Mouse (Mus musculus) CD4-positive, CD25-positive, alpha-beta regulatory T cell, adult 4 months (primary cell): ENCODE data around the gene Fam227a. TPM values are rescaled to one million over a fixed set of nuclear protein-coding genes. Genes with fewer than 3 reads are reported as not detected.

ENCODE experiments used
- ATAC-seq: one replicate; pipeline ENCODE4 v1.8.0; 2017
- polyA plus RNA-seq, 2 experiments: library from polyadenylated mRNA; unstranded; fragments of 100-300 nt; shearing (Covaris generic); gene quantifications; one replicate each; pipeline ENCODE4 v1.2.1; 2017

The Fam227a gene
- polyA plus RNA-seq: under 1 TPM; 0.15 to 0.50 TPM

DNA sequence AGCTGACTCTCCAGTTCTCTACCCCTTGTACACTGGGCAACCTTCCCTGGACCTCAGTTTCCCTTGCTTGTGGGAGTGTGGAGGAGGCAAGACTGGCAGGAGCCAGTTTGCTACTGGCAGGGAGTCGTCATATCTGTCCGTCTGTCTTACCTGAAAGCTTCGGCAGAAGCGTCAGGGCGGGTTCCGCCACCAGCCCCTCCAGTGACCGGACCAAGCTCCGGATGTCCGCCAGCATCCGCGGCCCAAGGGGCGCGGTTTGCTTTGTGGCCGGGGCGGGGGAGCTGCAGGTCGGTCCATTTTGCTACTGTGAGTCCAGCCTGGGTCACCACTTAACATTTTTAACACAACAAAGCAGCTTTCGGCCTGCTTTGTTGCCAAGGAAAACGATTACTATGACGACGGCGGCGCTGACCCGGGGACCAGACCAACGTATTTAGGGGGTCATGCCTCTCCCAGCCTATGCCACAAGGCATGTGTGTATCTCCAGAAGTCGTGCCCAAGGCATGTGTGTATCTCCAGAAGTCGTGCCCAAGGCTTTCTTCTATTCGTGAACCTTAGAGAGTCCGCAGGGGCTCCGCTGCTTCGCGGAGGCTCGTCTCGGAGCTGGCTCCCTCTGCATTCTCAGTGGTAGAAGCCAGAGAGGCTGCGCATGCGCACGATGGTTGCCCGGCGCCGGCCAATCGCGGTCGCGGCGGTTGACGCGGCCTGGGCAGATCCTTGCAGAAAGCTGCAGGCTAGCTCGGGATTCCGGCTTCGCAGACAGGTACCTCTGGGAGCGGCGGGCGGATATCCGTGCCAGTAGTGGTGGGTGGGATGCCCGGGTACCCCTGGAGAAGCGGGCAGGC lies at the start of gene Fam227a, which contains the start of gene Cby1:
Fam227a (minus strand) TSS at position 426 of the 845 bp plus-strand sequence.
Cby1 (plus strand) TSS at position 669 of the 845 bp plus-strand sequence.
- ATAC-seq: peak; percentile 89

DNA sequence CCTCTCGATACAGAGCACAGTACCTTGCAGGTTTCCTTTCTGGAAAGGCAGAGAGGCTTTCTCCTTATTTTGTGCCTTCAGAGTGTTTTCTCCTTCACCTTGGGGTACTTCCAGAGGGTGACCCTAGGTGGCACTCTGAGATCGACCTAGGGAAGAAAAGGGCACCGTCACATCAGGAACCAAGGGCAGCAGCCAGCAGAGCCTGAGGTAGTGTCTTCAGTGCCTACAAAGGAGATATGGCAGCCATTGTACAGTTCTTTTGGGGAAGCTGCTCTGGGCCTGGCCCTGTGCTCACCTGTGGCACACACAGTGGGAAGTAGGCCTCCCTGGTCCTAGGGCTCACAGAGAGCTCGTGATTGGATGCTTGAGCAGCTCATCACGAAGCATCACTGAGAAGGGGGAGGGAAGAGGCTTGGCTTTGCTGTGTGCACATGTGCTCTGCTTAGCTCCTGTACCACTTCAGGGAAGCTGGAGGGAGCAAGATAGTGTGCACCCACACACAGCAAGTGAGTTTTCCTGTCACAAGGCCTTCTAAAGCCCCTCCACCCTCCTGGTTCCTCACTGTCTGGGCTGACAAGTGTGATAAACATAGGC lies 49.6 kb upstream of the Fam227a start:
- no peak for ATAC-seq

DNA sequence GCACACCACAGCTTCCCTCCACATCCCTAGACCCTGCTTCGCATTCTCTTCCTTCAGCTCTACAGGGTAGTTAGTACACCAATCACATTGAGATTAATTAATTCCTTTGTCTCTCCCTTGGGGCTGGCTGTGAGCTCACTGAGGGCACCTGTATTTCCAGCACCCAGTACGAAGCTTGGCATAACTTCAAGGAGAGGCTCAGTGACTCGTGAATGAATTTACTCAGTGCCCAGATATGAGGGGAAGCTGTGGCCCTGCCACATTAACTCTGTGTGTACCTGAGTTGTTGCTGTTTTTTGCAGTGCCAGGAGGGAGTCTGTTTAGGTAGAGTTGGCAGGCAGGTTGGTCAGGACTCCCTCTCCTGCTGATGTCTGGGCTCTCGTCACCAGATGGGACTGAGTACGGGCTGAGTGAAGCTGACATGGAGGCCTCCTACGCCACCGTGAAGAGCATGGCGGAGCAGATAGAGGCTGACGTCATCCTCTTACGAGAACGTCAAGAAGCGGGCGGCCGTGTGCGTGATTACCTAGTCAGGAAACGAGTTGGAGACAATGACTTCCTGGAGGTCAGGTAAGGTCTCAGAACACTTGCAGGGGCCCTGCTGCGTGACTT lies 48.0 kb upstream of the Fam227a start:
- no peak for ATAC-seq

DNA sequence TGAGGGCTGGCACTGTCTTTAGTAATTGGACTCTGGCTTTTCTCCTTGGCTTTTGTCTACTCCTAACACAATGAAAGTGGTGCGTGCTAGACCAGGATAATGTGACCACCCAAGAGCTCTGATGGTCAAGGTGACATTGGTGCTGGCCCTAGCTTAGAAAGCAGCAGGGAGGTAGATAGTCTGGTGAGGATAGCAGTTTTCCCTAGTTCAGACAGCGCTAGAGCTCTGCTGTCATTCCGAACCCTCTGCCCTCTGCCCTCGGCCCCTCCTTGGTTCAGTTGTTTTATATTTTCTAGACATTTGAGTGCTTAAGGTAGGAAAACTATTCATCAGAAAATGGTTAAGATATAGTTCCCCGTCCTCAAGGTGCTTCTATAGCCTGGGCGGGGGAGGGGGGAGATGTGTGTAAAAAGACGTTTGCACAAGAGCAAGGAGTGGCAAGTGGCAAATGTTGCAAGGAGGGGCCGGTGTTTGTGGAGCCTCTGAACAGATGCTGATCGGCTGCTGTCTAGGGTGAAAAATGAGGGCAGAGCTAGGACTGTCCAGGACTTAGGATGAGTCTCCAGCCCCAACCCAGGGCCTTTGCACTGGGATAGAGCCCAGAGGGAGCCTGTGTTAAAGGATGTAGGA lies 38.9 kb upstream of the Fam227a start:
- ATAC-seq: no peak

DNA sequence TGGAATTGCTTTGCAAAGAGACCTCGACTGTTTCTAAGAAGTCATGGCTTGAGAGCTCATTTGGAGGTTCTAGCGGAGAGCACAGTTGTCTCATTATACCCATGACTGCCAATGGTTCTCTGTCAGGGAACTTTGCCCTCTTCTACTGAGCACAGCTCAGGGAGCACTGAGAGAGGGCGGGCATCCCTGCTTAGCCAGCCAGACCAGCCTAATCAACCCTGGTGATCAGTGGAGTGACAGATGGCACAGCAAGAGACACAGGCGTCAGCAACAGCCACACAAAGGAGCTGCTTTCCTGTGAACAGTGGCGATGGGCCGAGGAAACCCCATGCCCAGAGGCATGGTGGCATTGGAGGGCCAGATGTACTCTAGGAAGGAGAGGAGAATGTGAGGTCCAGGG lies 38.3 kb upstream of the Fam227a start:
- no peak for ATAC-seq

DNA sequence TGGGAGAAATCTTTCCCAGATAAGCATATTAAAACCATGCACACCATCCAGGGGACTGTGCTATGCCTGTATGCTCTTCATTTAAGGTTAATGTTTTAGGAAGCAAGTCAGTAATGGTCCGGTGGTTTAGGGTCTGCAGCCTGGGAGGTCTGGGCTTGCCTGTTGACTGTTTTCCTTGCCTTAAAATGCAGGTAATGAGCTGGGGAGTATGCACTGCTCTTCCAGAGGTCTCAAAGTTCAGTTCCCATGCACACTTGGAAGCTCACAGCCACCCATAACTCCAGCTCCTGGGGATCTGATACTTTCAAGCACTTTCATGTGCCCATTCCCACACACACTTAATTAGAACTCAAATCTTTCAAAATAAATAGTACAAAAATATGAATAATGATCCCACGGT lies 37.8 kb upstream of the Fam227a start:
- no peak for ATAC-seq

DNA sequence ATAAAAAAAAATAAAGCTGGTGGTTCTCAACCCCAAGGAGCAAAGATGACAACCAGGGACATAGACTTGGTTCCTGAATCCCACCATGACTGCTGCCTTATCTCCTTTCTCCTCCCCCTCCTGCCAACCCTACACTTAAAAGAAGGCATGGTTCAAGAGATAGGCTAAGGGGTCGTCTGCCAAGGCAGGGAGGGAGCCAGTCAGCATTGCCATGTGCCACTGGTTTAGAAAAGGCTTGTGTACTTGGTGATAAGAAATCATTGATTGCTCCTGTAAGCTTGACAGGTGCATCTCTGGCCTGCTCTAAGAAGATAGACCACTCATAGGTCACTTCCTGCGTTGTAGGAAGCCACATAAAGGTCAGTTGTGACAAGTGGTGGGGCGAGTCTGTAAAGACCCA lies 36.8 kb upstream of the Fam227a start:
- ATAC-seq: no peak

DNA sequence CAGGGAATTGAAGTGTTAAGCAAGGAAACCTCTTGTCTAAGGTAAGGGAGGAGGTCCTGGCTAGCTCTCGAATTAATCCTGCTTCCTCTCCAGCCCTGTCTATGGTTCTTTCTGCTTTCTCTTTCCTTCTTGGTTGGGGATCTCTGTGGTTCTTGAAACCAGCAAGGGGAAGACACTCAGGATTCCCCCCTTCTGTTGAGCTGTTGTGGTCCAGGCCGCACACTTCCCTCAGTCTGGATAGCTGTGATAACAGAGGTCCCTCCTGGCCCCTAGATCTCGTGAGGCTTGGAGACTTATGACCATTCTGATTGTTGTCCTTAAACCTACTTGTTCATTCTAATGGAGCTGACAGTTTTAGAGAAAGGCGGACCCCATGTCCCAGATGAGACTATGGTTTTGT lies 35.8 kb upstream of the Fam227a start:
- no peak for ATAC-seq

DNA sequence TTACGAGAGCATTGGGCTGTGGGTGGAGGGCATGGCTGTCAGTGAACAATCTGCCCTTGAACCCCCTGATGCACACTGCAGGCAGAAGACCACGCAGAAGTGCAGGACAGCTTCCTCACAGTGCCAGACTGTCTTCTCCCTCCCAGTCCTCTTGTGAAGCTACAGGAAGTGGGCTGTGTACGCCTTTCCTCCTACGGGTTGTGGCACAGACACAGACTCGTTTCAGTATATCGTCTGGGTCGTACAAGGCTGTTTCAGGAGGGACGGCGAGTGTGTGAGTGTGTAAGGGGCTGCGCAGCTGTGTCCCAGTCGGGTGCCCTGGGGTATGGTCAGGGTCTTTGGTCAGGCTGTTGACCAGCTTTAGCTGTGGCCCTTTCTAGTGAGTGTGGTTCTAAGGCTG lies 35.0 kb upstream of the Fam227a start:
- peak; percentile 25 for ATAC-seq

DNA sequence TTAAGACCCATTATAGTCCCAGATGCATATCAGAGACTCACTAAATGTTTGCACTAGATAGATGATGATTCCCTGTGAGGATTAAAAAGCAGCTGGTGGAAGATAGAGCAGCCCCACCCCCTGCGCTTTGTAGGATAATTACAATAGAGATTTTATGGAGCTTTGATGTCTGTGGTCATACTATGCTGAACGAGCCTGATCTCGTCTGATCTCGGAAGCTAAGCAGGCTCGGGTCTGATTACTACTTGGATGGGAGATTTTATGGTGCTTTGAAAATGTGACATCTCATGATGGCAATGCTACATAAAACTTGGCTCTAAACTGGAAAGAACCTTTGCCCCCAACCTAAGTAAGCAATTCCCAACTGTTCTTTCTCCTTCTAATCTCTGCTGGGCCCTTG lies 33.6 kb upstream of the Fam227a start:
- ATAC-seq: no peak

DNA sequence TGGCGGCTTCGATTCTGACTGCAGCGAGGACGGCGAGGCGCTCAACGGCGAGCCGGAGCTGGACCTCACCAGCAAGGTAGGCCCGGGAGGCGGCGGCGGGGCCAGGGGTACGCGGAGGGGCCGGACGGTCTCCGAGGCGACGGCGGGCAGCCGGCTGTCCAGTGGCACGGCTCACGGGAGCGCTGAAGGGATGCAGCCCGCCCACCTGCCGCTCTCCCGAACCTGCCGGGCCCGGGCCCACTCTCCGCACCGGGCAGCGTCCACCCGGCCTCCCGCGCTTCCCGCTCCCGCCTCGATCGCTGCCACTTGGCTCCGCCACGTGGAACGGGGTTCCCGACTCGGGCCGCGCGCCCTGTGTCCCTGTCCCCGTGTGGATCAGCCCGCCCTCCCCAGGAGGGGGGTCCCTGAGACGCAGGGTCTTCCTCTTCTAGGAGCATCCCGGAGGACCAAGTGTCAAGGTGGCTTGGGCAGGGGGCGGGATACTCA lies 32.3 kb upstream of the Fam227a start:
- no peak for ATAC-seq

DNA sequence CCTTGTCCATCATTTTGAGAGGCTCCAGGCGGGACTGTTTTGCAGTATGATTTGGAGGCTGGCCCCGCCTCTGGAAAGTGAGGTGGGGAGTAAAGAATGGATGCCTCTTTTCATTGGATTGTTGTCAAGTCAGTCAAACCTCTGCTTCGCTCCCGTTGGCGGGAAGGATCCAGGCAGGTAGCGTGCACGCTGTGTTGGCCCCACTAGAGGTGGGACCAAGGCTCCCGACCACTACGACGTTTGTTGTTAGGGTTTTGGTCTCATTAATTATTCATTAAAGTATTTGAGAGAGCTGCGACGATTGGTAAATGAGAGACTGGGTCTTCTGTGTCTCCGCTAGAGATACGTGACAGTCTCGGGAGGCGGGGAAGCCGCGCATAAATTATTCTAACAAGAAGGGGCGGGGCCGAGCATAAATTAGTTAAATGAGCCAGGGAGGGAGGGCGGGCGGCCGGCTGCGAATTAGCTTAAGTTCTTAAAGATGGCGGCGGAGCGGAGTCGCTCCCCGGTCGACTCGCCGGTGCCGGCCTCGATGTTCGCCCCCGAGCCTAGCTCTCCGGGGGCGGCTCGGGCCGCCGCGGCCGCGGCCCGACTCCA lies 31.8 kb upstream of the Fam227a start, which contains the start of gene Gtpbp1:
Gtpbp1 (plus strand) TSS at position 420 of the 597 bp plus-strand sequence.
- ATAC-seq: peak; percentile 81

DNA sequence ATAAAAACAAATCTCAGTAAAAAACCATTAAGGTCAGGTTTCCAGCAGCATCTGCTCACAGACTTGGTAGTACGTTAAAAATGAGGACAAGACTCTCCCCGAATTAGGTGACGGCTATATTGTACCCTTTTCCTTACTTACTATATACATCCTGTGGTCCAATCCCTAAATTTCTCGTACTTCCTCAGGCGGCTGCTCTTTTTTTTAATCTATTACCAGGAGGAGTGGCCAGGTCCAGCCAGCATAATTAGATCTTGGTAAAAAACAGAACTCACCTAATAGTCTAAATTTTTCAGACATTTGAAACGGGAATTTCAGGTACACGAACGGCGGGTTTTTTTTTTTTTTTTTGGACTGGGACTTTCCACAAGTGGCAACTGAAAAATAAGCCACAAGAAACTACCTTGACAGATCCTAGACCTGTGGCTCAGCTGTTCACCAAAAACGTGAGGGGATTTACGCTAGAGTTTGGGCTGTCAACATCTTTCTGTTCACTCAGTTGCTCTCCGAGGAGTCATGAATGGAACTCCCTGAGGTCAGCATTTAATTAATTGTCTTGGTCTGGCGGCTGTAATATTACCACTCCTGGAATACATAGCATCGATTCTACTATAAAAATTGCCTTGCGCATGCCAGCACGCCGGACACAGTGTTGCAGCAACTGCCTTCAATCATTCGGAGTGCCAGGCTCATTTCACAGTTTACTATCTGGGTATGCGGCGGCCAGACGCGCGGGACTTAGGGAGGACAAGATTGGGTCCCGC lies 31.1 kb upstream of the Fam227a start:
- ATAC-seq: peak; percentile 4

DNA sequence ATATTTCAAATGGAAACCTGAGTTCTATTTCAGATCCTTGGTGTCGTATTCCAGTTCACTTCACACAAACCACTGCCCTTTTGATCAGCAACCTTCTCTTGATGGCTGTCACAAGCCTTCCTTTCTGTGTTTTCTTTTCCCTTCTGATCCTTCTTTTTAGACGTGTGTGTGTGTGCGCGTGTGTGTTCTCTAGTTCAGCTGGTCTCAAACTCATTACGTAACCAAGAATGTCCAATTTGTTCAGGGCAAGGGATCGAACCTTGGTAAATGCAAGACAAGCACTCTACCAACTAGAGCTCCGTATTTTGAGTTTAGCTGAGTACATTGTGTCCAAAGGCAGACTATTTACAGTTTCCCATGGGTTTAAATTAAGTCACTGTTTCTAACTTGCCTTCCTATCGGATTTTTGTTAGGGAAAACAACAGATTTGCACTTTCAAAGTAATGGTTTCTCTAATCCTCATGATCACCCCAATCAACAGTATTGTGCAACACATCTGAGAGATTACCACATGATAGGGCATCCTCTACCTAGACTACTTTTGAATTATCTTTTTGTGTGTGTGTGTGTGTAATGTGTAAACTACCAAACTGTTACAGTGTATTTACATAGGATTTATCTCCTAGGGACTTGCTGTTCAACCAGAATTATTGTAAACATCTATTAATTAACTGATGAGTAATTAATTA lies 29.7 kb upstream of the Fam227a start:
- no peak for ATAC-seq

DNA sequence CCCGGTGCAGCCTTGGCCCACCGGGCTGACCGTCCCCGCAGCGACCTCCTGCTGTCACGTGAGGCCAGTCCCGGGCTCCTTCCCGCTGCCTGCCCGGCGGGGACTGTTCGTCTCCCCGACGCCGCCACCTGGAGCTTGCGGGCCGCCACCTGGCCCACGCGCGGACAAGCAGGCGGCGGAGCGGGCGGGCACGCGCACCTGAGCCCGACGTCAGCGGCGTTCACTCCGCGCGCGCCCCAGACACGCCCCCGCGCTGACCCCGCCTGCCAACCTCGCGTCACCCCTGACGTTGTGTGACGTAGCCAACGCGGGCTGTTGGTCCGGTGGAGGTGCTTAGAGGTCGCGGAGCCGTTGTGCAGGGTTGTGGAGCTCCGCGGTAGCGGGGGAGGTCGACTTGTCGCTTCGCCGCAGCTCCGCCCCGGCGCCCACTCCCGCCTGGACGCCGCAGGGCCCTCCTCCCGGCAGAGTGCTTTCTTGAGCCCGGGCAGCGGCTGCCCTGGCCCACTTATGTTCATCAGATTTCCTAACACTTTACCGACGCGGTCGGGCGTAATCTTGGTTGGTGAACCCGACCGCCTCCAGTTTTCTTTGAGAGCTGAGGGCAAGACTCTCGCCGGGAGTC lies 29.0 kb upstream of the Fam227a start, which contains the start of gene Josd1:
Josd1 (minus strand) TSS at position 274 of the 622 bp plus-strand sequence.
- peak; percentile 60 for ATAC-seq

DNA sequence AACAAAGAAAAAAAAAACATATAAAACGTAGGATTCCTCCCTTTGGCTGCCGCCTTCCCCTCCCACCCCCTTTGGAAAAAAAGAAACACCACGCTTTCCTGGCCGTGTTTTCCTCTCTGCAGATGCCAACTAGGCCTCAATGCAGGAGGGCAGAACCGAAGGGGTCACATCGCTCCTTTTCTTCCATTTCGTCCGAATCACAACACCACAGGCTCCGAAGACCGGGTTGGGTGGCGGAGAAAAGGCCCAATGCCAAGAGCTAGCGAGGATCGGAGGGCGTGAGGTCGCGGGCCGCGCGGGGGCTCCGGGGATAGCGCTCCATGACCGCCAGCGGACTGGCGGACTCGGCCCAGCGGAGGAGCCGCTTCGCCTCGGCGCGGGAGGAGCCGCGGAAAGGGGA lies 28.4 kb upstream of the Fam227a start:
- no peak for ATAC-seq

DNA sequence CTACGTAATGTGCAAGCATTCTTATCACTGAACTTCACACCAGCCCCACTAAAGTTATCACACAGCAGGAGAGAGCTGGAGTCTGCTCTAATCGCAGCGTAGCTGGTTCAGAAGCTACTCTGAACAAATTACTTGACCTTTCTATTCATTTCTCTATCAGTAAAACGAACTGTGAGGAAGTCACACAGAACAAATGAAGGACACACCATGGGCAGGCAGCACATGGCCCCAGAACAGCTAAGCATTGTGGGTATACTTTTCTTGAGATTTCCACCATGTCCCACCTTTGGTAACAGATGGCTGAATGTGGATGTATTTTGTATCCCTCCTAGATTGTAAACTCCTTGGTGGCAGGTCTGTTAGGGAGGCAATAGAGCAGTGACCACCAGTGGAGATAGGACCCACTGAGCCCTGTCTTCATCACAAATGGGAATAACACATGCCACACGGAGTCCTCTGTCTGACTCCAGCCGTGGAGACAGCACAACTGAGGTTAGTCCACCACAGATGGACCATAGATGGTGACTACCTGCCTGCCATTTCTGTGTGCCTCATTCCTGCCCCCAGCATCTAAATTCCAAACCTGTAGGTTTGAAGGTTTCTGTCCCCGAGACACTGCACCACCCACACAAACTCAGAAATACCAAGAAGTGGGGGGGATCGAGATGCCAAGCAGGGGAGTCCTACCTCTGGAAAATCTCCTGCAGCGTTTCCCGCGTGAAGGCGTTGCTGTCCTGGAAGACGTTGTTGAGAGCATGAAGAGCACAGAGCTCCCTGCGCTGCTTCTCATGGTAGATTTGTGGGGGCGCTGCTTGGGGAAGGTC lies 27.5 kb upstream of the Fam227a start:
- ATAC-seq: no peak

DNA sequence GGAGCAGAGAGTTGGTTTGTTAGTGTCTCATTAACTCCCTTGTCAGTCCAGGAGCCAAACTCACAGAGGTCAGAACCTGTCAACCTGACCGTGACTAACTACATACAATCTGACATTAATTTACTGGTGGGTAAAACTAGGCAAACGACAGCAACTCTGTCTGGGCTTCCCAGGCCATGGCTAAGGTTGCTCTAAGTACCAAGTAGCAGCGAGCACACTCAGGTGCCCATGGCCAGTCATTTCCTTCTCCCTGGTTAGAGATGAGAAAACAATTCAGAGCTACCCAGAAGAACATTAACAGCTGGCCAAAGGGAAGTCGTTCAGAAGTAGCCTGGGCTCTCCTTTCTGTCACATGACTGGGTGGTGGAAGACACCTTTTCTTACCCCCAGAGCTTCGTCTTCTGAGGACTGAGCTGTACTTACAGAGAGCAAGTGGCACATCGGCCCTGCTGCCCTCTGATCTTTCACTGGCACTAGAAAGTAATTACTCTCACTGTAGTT lies 26.4 kb upstream of the Fam227a start:
- no peak for ATAC-seq

DNA sequence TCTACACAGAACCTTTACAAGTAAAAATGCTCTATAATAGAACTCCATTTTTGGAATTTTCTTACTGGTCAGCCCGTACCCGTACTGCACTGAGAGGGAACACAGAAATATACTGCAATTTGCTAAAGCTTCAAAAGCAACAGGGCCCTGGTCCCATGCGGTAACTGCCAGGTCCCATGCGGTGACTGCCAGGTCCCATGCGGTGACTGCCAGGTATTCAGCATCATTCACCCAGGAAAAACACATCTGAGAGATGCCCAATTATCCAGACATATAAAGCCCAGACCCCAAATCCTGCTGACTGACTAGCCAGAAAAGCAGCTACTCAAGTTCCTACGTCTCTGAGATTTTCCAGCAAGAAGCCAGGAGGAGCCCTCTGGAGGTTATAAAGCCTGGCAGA lies 25.9 kb upstream of the Fam227a start:
- ATAC-seq: no peak
